Mouse (Mus musculus): ENCODE measurements around the gene Vgll4.

Vgll4 gene

GRCm38 (mm10) chr6:114988619-114988980 is 18.8 kb upstream of the Vgll4 start:
- CTCF ChIA-PET, result interaction anchor here in 1 of 4 experiments (0.5 kb wide), 1 partner anchor 669 kb away, joined by 3 read pairs; no protein-coding TSS in a partner anchor
- POLR2A ChIA-PET, result interaction anchor here in 2 of 4 experiments (1.5 to 3.4 kb wide), 3 partner anchors 11 to 22 kb away, joined by 4 to 16 read pairs (median 7); partner anchors contain the start of gene Vgll4 (in 1 of the 2)

- ChIA-PET CTCF (interaction anchor here in 3 of 4 experiments (0.5 to 0.7 kb wide), 3 partner anchors 44 to 669 kb away, joined by 3 to 17 read pairs (median 3); no protein-coding TSS in a partner anchor), POLR2A (interaction anchor here in 3 of 4 experiments (0.6 to 3.4 kb wide), 9 partner anchors 8 to 281 kb away, joined by 3 to 16 read pairs (median 4); partner anchors contain the start of gene Vgll4 (in 2 of the 3))
Measured at GRCm38 (mm10) chr6:114987966-114988618, 18.3 kb upstream of the Vgll4 start.

- POLR2A ChIA-PET, result interaction anchor here in 2 of 4 experiments (0.6 to 2.0 kb wide), 2 partner anchors 8 to 65 kb away, joined by 3 to 8 read pairs; no protein-coding TSS in a partner anchor
- CTCF ChIA-PET, result interaction anchor here in 1 of 4 experiments (0.8 kb wide), 1 partner anchor 54 kb away, joined by 3 read pairs; no protein-coding TSS in a partner anchor
Measured at GRCm38 (mm10) chr6:114982671-114983070, 12.9 kb upstream of the Vgll4 start.

GRCm38 (mm10) chr6:114979715-114980114 is 9.9 kb upstream of the Vgll4 start:
- ChIA-PET POLR2A (no interaction called here), CTCF (interaction anchor here in 1 of 4 experiments (0.7 kb wide), 1 partner anchor 9 kb away, joined by 5 read pairs; no protein-coding TSS in a partner anchor)

GRCm38 (mm10) chr6:114976915-114977419 is 7.2 kb upstream of the Vgll4 start:
- CTCF ChIA-PET, result interaction anchor here in 2 of 4 experiments (0.7 to 1.6 kb wide), 2 partner anchors 48 to 227 kb away, joined by 3 to 5 read pairs; no protein-coding TSS in a partner anchor
- POLR2A ChIA-PET, result no interaction called here

GRCm38 (mm10) chr6:114974331-114974730 is 4.5 kb upstream of the Vgll4 start:
- POLR2A ChIA-PET, result interaction anchor here in 2 of 4 experiments (0.5 to 2.4 kb wide), 8 partner anchors 9 to 1858 kb away, joined by 3 to 8 read pairs (median 4); no protein-coding TSS in a partner anchor
- CTCF ChIA-PET, result interaction anchor here in 3 of 4 experiments (0.7 to 2.9 kb wide), 5 partner anchors 46 to 706 kb away, joined by 3 to 21 read pairs (median 9); no protein-coding TSS in a partner anchor

- CTCF ChIA-PET, result interaction anchor here in 3 of 4 experiments (1.1 to 2.9 kb wide), 4 partner anchors 44 to 47 kb away, joined by 3 to 21 read pairs (median 10); no protein-coding TSS in a partner anchor
- POLR2A ChIA-PET, result interaction anchor here in 1 of 4 experiments (0.6 to 1.8 kb wide), 4 partner anchors 30 to 1043 kb away, joined by 3 read pairs; no protein-coding TSS in a partner anchor
Measured at GRCm38 (mm10) chr6:114972988-114973387, 3.2 kb upstream of the Vgll4 start.

- ChIA-PET POLR2A (interaction anchor here in 2 of 4 experiments (0.9 to 8.8 kb wide), 14 partner anchors 11 to 70 kb away, joined by 3 to 113 read pairs (median 6); partner anchors contain the start of gene Tamm41 (in 1 of the 2)), CTCF (interaction anchor here (0.8 to 4.5 kb wide), 14 partner anchors 10 to 95 kb away, joined by 3 to 67 read pairs (median 6); no protein-coding TSS in a partner anchor)
Measured at GRCm38 (mm10) chr6:114970895-114971294, 1.1 kb upstream of the Vgll4 start.

- ChIA-PET CTCF (interaction anchor here (0.5 to 4.5 kb wide), 23 partner anchors 9 to 1355 kb away, joined by 3 to 67 read pairs (median 5); no protein-coding TSS in a partner anchor), POLR2A (interaction anchor here (0.7 to 8.8 kb wide), 44 partner anchors 11 to 838 kb away, joined by 3 to 113 read pairs (median 4); partner anchors contain the start of genes Rpl32 (in 1 of the 4) and Tamm41 (in 1 of the 4))
Measured at GRCm38 (mm10) chr6:114970386-114970785, 592 bp upstream of the Vgll4 start.

- ChIA-PET POLR2A (interaction anchor here (0.6 to 8.8 kb wide), 60 partner anchors 9 to 838 kb away, joined by 3 to 113 read pairs (median 4); no protein-coding TSS in a partner anchor), CTCF (interaction anchor here (0.6 to 4.5 kb wide), 14 partner anchors 12 to 168 kb away, joined by 3 to 67 read pairs (median 4); no protein-coding TSS in a partner anchor)
Measured at GRCm38 (mm10) chr6:114968361-114969212, 1.2 kb downstream of the Vgll4 start.

- ChIA-PET POLR2A (interaction anchor here in 3 of 4 experiments (0.7 to 8.8 kb wide), 20 partner anchors 8 to 110 kb away, joined by 3 to 113 read pairs (median 4); no protein-coding TSS in a partner anchor), CTCF (interaction anchor here in 2 of 4 experiments (0.7 to 4.5 kb wide), 2 partner anchors 12 to 38 kb away, joined by 5 to 67 read pairs; no protein-coding TSS in a partner anchor)
Measured at GRCm38 (mm10) chr6:114967623-114968022, 2.2 kb downstream of the Vgll4 start.

- ChIA-PET POLR2A (interaction anchor here in 2 of 4 experiments (0.7 to 8.8 kb wide), 10 partner anchors 10 to 70 kb away, joined by 3 to 113 read pairs (median 4); no protein-coding TSS in a partner anchor), CTCF (interaction anchor here in 2 of 4 experiments (0.7 to 4.5 kb wide), 3 partner anchors 37 to 47 kb away, joined by 3 to 67 read pairs (median 5); no protein-coding TSS in a partner anchor)
Measured at GRCm38 (mm10) chr6:114966396-114967154, 3.2 kb downstream of the Vgll4 start.

GRCm38 (mm10) chr6:114965802-114966201 is 4.0 kb downstream of the Vgll4 start:
- ChIA-PET CTCF (interaction anchor here in 1 of 4 experiments (1.6 kb wide), 1 partner anchor 37 kb away, joined by 5 read pairs; no protein-coding TSS in a partner anchor), POLR2A (interaction anchor here in 2 of 4 experiments (0.7 to 8.8 kb wide), 7 partner anchors 9 to 38 kb away, joined by 3 to 113 read pairs (median 3); no protein-coding TSS in a partner anchor)

- POLR2A ChIA-PET, result interaction anchor here in 2 of 4 experiments (0.9 to 8.8 kb wide), 3 partner anchors 9 to 17 kb away, joined by 3 to 113 read pairs (median 4); no protein-coding TSS in a partner anchor
- CTCF ChIA-PET, result interaction anchor here in 1 of 4 experiments (1.6 kb wide), 1 partner anchor 37 kb away, joined by 5 read pairs; no protein-coding TSS in a partner anchor
Measured at GRCm38 (mm10) chr6:114965396-114965795, 4.4 kb downstream of the Vgll4 start.

- ChIA-PET POLR2A (interaction anchor here in 2 of 4 experiments (0.5 to 8.8 kb wide), 6 partner anchors 8 to 95 kb away, joined by 3 to 113 read pairs (median 3); no protein-coding TSS in a partner anchor), CTCF (interaction anchor here in 1 of 4 experiments (0.6 kb wide), 1 partner anchor 287 kb away, joined by 3 read pairs; no protein-coding TSS in a partner anchor)
Measured at GRCm38 (mm10) chr6:114964235-114964634, 5.6 kb downstream of the Vgll4 start.

- ChIA-PET POLR2A (interaction anchor here in 2 of 4 experiments (0.9 to 8.8 kb wide), 5 partner anchors 8 to 32 kb away, joined by 3 to 113 read pairs (median 3); no protein-coding TSS in a partner anchor), CTCF (interaction anchor here in 1 of 4 experiments (1.2 kb wide), 1 partner anchor 35 kb away, joined by 3 read pairs; no protein-coding TSS in a partner anchor)
Measured at GRCm38 (mm10) chr6:114963636-114964035, 6.2 kb downstream of the Vgll4 start.

Measured in embryonic stem cell, embryonic (primary cell).